Comparison of ENCODE assay signal across 9 mouse cellular contexts in genomic region chr5:106991300-106991929, GRCm38 (mm10). TPM values are rescaled to one million over a fixed set of nuclear protein-coding genes. Genes with fewer than 3 reads are reported as not detected.
A peak's percentile ranks its signal among the peaks of the same experiment; 100 is the strongest.
DNase-seq lines count a peak whose midpoint lies in the region; ATAC-seq and TF ChIP-seq lines count a peak whose summit lies in the region.
"Had no signal": no experiment of that assay in that cellular context is flagged by ENCODE, and none has a peak within 500 bp of the region (broad histone marks: within the 10 kb centered on the region; RNA-seq: fewer than 3 reads in every experiment).

No protein-coding gene starts in this region.

- TF ChIP-seq CTCF in embryonic fibroblast, embryonic 13.5 days (IDR thresholded peaks at IDR 0.05; ENCODE audit: borderline replicate concordance, insufficient read depth, low read length) = no peak
- TF ChIP-seq CTCF in cerebellum, adult 2 months (IDR thresholded peaks at IDR 0.05; ENCODE audit: borderline replicate concordance, insufficient read depth, low read depth, low read length) = no peak

- no peak for TF ChIP-seq POLR2A in embryonic fibroblast, embryonic 13.5 days (IDR thresholded peaks at IDR 0.05; ENCODE audit: low read depth, low read length)
- no peak for TF ChIP-seq POLR2A in cerebellum, adult 2 months (IDR thresholded peaks at IDR 0.05; ENCODE audit: borderline replicate concordance, insufficient read depth, low read length)

- no peaks in the 10 kb centered on the region for H3K36me3 ChIP-seq in intestine, embryonic 15.5 days

- H3K9ac ChIP-seq in intestine, embryonic 15.5 days = no peak overlapping the region
- H3K9ac ChIP-seq: forebrain, embryonic 12.5 days had no signal

- H3K27ac ChIP-seq in embryonic fibroblast, embryonic 13.5 days (ENCODE audit: insufficient read depth, low read length) = peak overlapping the region; percentile 51
- peak overlapping the region; percentile 30 for H3K27ac ChIP-seq in intestine, embryonic 15.5 days
- H3K27ac ChIP-seq in cerebellum, adult 2 months (ENCODE audit: insufficient read depth, low read length) = no peak overlapping the region
- H3K27ac ChIP-seq: forebrain, embryonic 12.5 days had no signal

- H3K4me1 ChIP-seq in embryonic fibroblast, embryonic 13.5 days (ENCODE audit: control insufficient read depth, insufficient read depth, low read length) = no peaks in the 10 kb centered on the region; the same call in 1 of the 2 replicates
- H3K4me1 ChIP-seq in intestine, embryonic 15.5 days (replicated peaks) = peaks cover 13% of the 10 kb centered on the region
- H3K4me1 ChIP-seq in cerebellum, adult 2 months (ENCODE audit: control insufficient read depth, insufficient read depth, low read length) = no peaks in the 10 kb centered on the region

- DNase-seq in adrenal gland, postnatal 10 days = peak; percentile 50
- no peak for DNase-seq in adrenal gland, adult 18-20 months (ENCODE audit: low spot score in 2 of 2)
- peak; percentile 76 for DNase-seq in lung, postnatal 36 days
- no peak for DNase-seq in cerebellum, adult 2 months
- DNase-seq in embryo, embryonic 10.5 days (ENCODE audit: low spot score) = no peak
- DNase-seq in T-cell, adult 2 months (ENCODE audit: low spot score) = no peak

- H3K27me3 ChIP-seq in intestine, embryonic 15.5 days (replicated peaks) = no peaks in the 10 kb centered on the region
- no peaks in the 10 kb centered on the region; the same call in 1 of the 2 replicates for H3K27me3 ChIP-seq in cerebellum, adult 2 months (ENCODE audit: control insufficient read depth, insufficient read depth, low read length)

- WGBS in intestine, embryonic 15.5 days = 40% methylated on average over 8 of the region's 8 CpGs
- WGBS in cerebellum, adult 2 months = 82% methylated on average over 8 of the region's 8 CpGs

- no peak overlapping the region for H3K4me2 ChIP-seq in intestine, embryonic 15.5 days (replicated peaks)
- H3K4me2 ChIP-seq: forebrain, embryonic 12.5 days had no signal

- ATAC-seq in intestine, embryonic 15.5 days = 0 out of 2 replicates have a peak, but pooled peaks have one; percentile 21

- no peak overlapping the region for H3K4me3 ChIP-seq in embryonic fibroblast, embryonic 13.5 days (ENCODE audit: insufficient read depth, low read length)
- H3K4me3 ChIP-seq in intestine, embryonic 15.5 days (replicated peaks) = no peak overlapping the region
- H3K4me3 ChIP-seq in cerebellum, adult 2 months (replicated peaks; ENCODE audit: insufficient read depth, low read depth, low read length) = no peak overlapping the region
- H3K4me3 ChIP-seq: forebrain, embryonic 12.5 days had no signal

- H3K9me3 ChIP-seq in intestine, embryonic 15.5 days = no peaks in the 10 kb centered on the region
- H3K9me3 ChIP-seq: forebrain, embryonic 12.5 days had no signal

RNA-seq across cellular contexts. Expression of gene Cdc7, which starts 27.3 kb away (rescaled TPM):
- 10 to 100 TPM in 1 of 2 experiments, 1 to 10 TPM in 1; 5.7 to 10.6 TPM for total RNA-seq in adrenal gland, postnatal 10 days (2021)
- total RNA-seq in adrenal gland, adult 18-20 months (2021) = 1 to 10 TPM; 2.7 to 3.2 TPM
- 10.3 and 17.1 TPM in 2 replicates for polyA plus RNA-seq in embryonic fibroblast, embryonic 13.5 days (2011; ENCODE audit: insufficient read length, low read depth, missing spikeins)
- polyA plus RNA-seq in intestine, embryonic 15.5 days (2015; fragmentation: Nextera tagmentation; extraction: Ambion mirVana) = 36.1 and 36.8 TPM in 2 replicates
- polyA plus RNA-seq in cerebellum, adult 2 months (2012; rRNA removed) = 31.2 and 35.2 TPM in 2 replicates

Comparison
In these comparisons a context has a peak if more than half of its experiments do, and no peak if none do; other contexts are left out.
1. DNase-seq: peak in adrenal gland, postnatal 10 days (single experiment) and lung, postnatal 36 days (single experiment); none in adrenal gland, adult 18-20 months (0 of 2), cerebellum, adult 2 months (0 of 2), embryo, embryonic 10.5 days (single experiment) and T-cell, adult 2 months (single experiment).